Mouse (Mus musculus) embryo, embryonic 11 days (tissue): ENCODE measurements at regions not wholly inside any gene's neighbourhood (a gene's known extent, or its start where the extent isn't known, plus 50 kb on each side); places are given as distances from the start of the nearest gene placed in this dataset.
A peak's percentile ranks its signal among the peaks of the same experiment; 100 is the strongest.

Experiments used
- DNase-seq: peaks from one replicate; pipeline ENCODE4 v3.0.0-alpha.2; 2015

DNA sequence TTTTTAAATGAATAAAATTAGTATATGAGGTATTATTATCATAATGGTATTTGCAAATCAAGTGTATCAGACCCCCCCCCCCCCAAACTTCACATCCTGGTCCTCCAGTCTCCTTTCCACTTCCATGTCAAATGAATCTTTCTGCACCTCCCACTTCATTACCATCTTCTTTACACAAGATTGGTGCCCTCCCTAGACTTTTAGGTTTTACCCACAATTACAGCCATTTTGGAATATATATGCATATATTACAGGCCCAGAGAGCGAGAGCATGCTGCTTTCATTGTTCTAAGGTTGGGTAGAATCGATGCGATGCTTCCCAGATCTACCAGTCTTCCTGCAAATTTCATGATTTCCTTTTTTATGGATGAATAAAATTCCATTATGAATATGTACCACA, 98.8 kb upstream of the Fat3 start:
- no peak for DNase-seq

DNA sequence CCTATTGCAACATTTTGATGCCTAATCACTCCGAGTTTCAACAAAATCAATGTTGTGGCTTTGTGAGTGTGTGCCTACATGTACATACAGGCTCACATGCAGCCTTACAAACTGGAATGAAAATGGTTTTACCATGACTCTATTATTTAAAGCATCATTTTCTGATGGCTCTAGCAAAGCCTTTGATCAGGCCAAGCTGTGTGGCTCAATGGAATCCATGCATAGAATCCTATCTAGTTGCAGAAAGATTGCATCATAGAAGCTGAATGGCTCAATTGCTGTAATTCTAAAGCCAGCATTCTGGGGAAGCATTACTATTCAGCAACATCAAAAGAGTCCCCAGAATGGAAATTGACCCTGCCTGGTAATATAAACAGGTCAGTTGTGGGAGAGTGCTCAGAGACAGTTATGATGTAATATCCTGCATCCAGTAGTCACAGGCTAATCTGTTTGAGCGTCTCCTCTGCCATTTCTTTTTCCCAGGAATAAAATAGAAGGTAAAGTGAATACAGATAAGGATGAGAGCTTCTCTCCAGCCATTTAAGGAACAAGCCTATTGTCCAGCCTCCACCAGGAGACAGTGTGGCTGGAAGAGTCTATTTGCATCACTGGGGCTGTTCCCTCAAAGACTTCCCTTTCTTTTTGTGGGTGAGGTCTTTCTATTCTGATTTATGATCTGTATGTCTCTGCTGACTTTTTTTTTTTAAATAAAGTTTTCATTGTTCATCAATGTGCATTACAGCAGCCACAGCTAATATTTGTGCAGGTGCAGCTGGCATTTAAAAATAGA, 98.2 kb upstream of the Fat3 start:
- DNase-seq = peak; percentile 22
